Mouse (Mus musculus): ENCODE results near the gene Gm26657. TPM values are rescaled to one million over a fixed set of nuclear protein-coding genes. Genes with fewer than 3 reads are reported as not detected.

Gene Gm26657
- polyA plus RNA-seq, 1 experiment from 2014 or later: not detected

- Histone ChIP-seq H3K4me1 (ENCODE audit: insufficient read depth) (0 out of 2 replicates have a peak, but pooled peaks cover 4% of the 10 kb centered on the region), H3K9me3 (ENCODE audit: low read length) (no peaks in the 10 kb centered on the region), H3K4me3 (ENCODE audit: low read depth, low read length) (no peak overlapping the region), H3K4me2 (ENCODE audit: low read depth, low read length) (no peak overlapping the region), H3K27ac (ENCODE audit: low read depth) (no peak overlapping the region), H3K9ac (replicated peaks) (no peak overlapping the region), H3K36me3 (replicated peaks; ENCODE audit: insufficient read depth, low read length) (no peaks in the 10 kb centered on the region), H3K27me3 (ENCODE audit: insufficient read depth, low read length) (no peaks in the 10 kb centered on the region)
- WGBS (ENCODE audit: insufficient replicate concordance): 81% methylated on average over 3 of the region's 3 CpGs
- TF ChIP-seq EP300 (IDR thresholded peaks at IDR 0.05; ENCODE audit: low read depth) (no peak), CTCF (IDR thresholded peaks at IDR 0.05; ENCODE audit: low read depth) (no peak)
- DNase-seq: no peak
- ATAC-seq: no peak
Observed at GRCm38 (mm10) chr4:56717932-56718331, 21.9 kb upstream of the Gm26657 start.

- DNase-seq (no peak), ATAC-seq (no peak)
- Histone ChIP-seq H3K36me3 (replicated peaks; ENCODE audit: insufficient read depth, low read length) (no peaks in the 10 kb centered on the region), H3K4me3 (ENCODE audit: low read depth, low read length) (no peak overlapping the region), H3K27me3 (ENCODE audit: insufficient read depth, low read length) (no peaks in the 10 kb centered on the region), H3K9ac (replicated peaks) (no peak overlapping the region), H3K4me2 (ENCODE audit: low read depth, low read length) (no peak overlapping the region), H3K4me1 (ENCODE audit: insufficient read depth) (0 out of 2 replicates have a peak, but pooled peaks cover 4% of the 10 kb centered on the region), H3K27ac (ENCODE audit: low read depth) (no peak overlapping the region), H3K9me3 (ENCODE audit: low read length) (no peaks in the 10 kb centered on the region)
- no peak for TF ChIP-seq EP300 (IDR thresholded peaks at IDR 0.05; ENCODE audit: low read depth)
- TF ChIP-seq CTCF (IDR thresholded peaks at IDR 0.05; ENCODE audit: low read depth): no peak
- 70% methylated on average over 12 of the region's 12 CpGs for WGBS (ENCODE audit: insufficient replicate concordance)
Observed at GRCm38 (mm10) chr4:56718573-56719442, 21.1 kb upstream of the Gm26657 start.

GRCm38 (mm10) chr4:56719456-56719855, 20.4 kb upstream of the Gm26657 start:
- Histone ChIP-seq H3K36me3 (replicated peaks; ENCODE audit: insufficient read depth, low read length) (no peaks in the 10 kb centered on the region), H3K9me3 (ENCODE audit: low read length) (no peaks in the 10 kb centered on the region), H3K4me1 (ENCODE audit: insufficient read depth) (0 out of 2 replicates have a peak, but pooled peaks cover 4% of the 10 kb centered on the region), H3K4me3 (ENCODE audit: low read depth, low read length) (no peak overlapping the region), H3K27me3 (ENCODE audit: insufficient read depth, low read length) (no peaks in the 10 kb centered on the region), H3K9ac (replicated peaks) (no peak overlapping the region), H3K4me2 (ENCODE audit: low read depth, low read length) (no peak overlapping the region), H3K27ac (ENCODE audit: low read depth) (no peak overlapping the region)
- WGBS (ENCODE audit: insufficient replicate concordance): 65% methylated on average over 9 of the region's 9 CpGs
- ATAC-seq (no peak), DNase-seq (no peak)
- TF ChIP-seq EP300 (IDR thresholded peaks at IDR 0.05; ENCODE audit: low read depth) (no peak), CTCF (IDR thresholded peaks at IDR 0.05; ENCODE audit: low read depth) (no peak)

- no peak overlapping the region for H3K4me3 ChIP-seq (ENCODE audit: low read depth, low read length)
- H3K9ac ChIP-seq (replicated peaks): no peak overlapping the region
- H3K4me1 ChIP-seq (ENCODE audit: insufficient read depth): 0 out of 2 replicates have a peak, but pooled peaks cover 4% of the 10 kb centered on the region
- no peak overlapping the region for H3K27ac ChIP-seq (ENCODE audit: low read depth)
- no peak overlapping the region for H3K4me2 ChIP-seq (ENCODE audit: low read depth, low read length)
- TF ChIP-seq CTCF (IDR thresholded peaks at IDR 0.05; ENCODE audit: low read depth): no peak
- DNase-seq (no peak), ATAC-seq (no peak)
- no peaks in the 10 kb centered on the region for H3K27me3 ChIP-seq (ENCODE audit: insufficient read depth, low read length)
- H3K36me3 ChIP-seq (replicated peaks; ENCODE audit: insufficient read depth, low read length): no peaks in the 10 kb centered on the region
- WGBS (ENCODE audit: insufficient replicate concordance): 68% methylated on average over 9 of the region's 9 CpGs
- no peaks in the 10 kb centered on the region for H3K9me3 ChIP-seq (ENCODE audit: low read length)
Observed at GRCm38 (mm10) chr4:56720403-56720802, 19.5 kb upstream of the Gm26657 start.

- H3K9ac ChIP-seq (replicated peaks): no peak overlapping the region
- TF ChIP-seq EP300 (IDR thresholded peaks at IDR 0.05; ENCODE audit: low read depth): no peak
- peak; percentile 64 for TF ChIP-seq CTCF (IDR thresholded peaks at IDR 0.05; ENCODE audit: low read depth)
- ATAC-seq: no peak
- H3K4me2 ChIP-seq (ENCODE audit: low read depth, low read length): no peak overlapping the region
- no peaks in the 10 kb centered on the region for H3K36me3 ChIP-seq (replicated peaks; ENCODE audit: insufficient read depth, low read length)
- DNase-seq: peak; percentile 31
- H3K27me3 ChIP-seq (ENCODE audit: insufficient read depth, low read length): no peaks in the 10 kb centered on the region
- H3K9me3 ChIP-seq (ENCODE audit: low read length): no peaks in the 10 kb centered on the region
- H3K4me1 ChIP-seq (ENCODE audit: insufficient read depth): 0 out of 2 replicates have a peak, but pooled peaks cover 4% of the 10 kb centered on the region
- H3K27ac ChIP-seq (ENCODE audit: low read depth): no peak overlapping the region
- H3K4me3 ChIP-seq (ENCODE audit: low read depth, low read length): no peak overlapping the region
- WGBS (ENCODE audit: insufficient replicate concordance): 16% methylated on average over 3 of the region's 3 CpGs
Observed at GRCm38 (mm10) chr4:56721469-56721868, 18.4 kb upstream of the Gm26657 start.

- H3K27me3 ChIP-seq (ENCODE audit: insufficient read depth, low read length): no peaks in the 10 kb centered on the region
- TF ChIP-seq EP300 (IDR thresholded peaks at IDR 0.05; ENCODE audit: low read depth) (no peak), CTCF (IDR thresholded peaks at IDR 0.05; ENCODE audit: low read depth) (no peak)
- no peak overlapping the region for H3K4me2 ChIP-seq (ENCODE audit: low read depth, low read length)
- no peaks in the 10 kb centered on the region for H3K9me3 ChIP-seq (ENCODE audit: low read length)
- no peaks in the 10 kb centered on the region for H3K36me3 ChIP-seq (replicated peaks; ENCODE audit: insufficient read depth, low read length)
- no peak for ATAC-seq
- no peak for DNase-seq
- 0 out of 2 replicates have a peak, but pooled peaks cover 4% of the 10 kb centered on the region for H3K4me1 ChIP-seq (ENCODE audit: insufficient read depth)
- H3K27ac ChIP-seq (ENCODE audit: low read depth): no peak overlapping the region
- 57% methylated on average over 6 of the region's 6 CpGs for WGBS (ENCODE audit: insufficient replicate concordance)
- H3K9ac ChIP-seq (replicated peaks): no peak overlapping the region
- no peak overlapping the region for H3K4me3 ChIP-seq (ENCODE audit: low read depth, low read length)
Observed at GRCm38 (mm10) chr4:56722346-56722745, 17.5 kb upstream of the Gm26657 start.
